ENCODE assay signal across 16 mouse cellular contexts in genomic region chr5:122520254-122521129, GRCm38 (mm10). TPM values are rescaled to one million over a fixed set of nuclear protein-coding genes. Genes with fewer than 3 reads are reported as not detected.
DNase-seq lines count a peak whose midpoint lies in the region; ATAC-seq and TF ChIP-seq lines count a peak whose summit lies in the region.
"Had no signal": no experiment of that assay in that cellular context is flagged by ENCODE, and none has a peak within 500 bp of the region (broad histone marks: within the 10 kb centered on the region; RNA-seq: fewer than 3 reads in every experiment).

No protein-coding gene starts in this region.

- 19% methylated on average over 23 of the region's 23 CpGs for WGBS in lung, embryonic 14.5 days
- WGBS in heart, embryonic 10.5 days: 24% methylated on average over 23 of the region's 23 CpGs
- WGBS in heart, embryonic 14.5 days: 13% methylated on average over 23 of the region's 23 CpGs

- H3K27me3 ChIP-seq in lung, embryonic 14.5 days (ENCODE audit: insufficient read depth, low read length): no peaks in the 10 kb centered on the region
- no peaks in the 10 kb centered on the region for H3K27me3 ChIP-seq in heart, embryonic 10.5 days (ENCODE audit: insufficient read depth, poor library complexity, severe bottlenecking)
- H3K27me3 ChIP-seq in heart, embryonic 14.5 days (ENCODE audit: control insufficient read depth, insufficient read depth, low read length): no peaks in the 10 kb centered on the region
- H3K27me3 ChIP-seq: midbrain, embryonic 12.5 days; neural tube, embryonic 12.5 days had no signal

- no peaks in the 10 kb centered on the region for H3K4me1 ChIP-seq in lung, embryonic 14.5 days (ENCODE audit: insufficient read depth)
- H3K4me1 ChIP-seq in heart, embryonic 10.5 days: peaks cover 73% of the 10 kb centered on the region
- H3K4me1 ChIP-seq in heart, embryonic 14.5 days (ENCODE audit: control insufficient read depth in 2 of 2, insufficient read depth in 2 of 2, low read length in 2 of 2): peaks cover 52 to 69% of the 10 kb centered on the region in 2 experiments

- H3K4me2 ChIP-seq in lung, embryonic 14.5 days: no peak overlapping the region
- peak overlapping the region; percentile 53 for H3K4me2 ChIP-seq in heart, embryonic 14.5 days (ENCODE audit: low read length)
- H3K4me2 ChIP-seq: midbrain, embryonic 12.5 days; neural tube, embryonic 12.5 days had no signal

- no peak for DNase-seq in lung, embryonic 14.5 days
- DNase-seq in lung, postnatal 14 days: no peak
- peak; percentile 91 for DNase-seq in heart, embryonic 10.5 days (ENCODE audit: low spot score)
- DNase-seq in heart, postnatal 4 days: peak; percentile 74
- no peak for DNase-seq in adrenal gland, adult 8-10 months
- DNase-seq in adrenal gland, adult 2 months: no peak
- DNase-seq: adrenal gland, postnatal 10 days; cerebellum, adult 9-11 months; gastrocnemius, postnatal 14 days; thymus, postnatal 36 days had no signal

- H3K9ac ChIP-seq in lung, embryonic 14.5 days: no peak overlapping the region
- H3K9ac ChIP-seq in heart, embryonic 14.5 days (ENCODE audit: low read length): peak overlapping the region; percentile 47
- H3K9ac ChIP-seq: liver, embryonic 14.5 days; midbrain, embryonic 12.5 days; neural tube, embryonic 12.5 days had no signal

- H3K4me3 ChIP-seq in lung, embryonic 14.5 days (ENCODE audit: low read depth, low read length): no peak overlapping the region
- H3K4me3 ChIP-seq in heart, embryonic 10.5 days: peak overlapping the region; percentile 31; the same call in 1 of the 2 replicates
- H3K4me3 ChIP-seq in heart, embryonic 14.5 days (ENCODE audit: control insufficient read depth in 1 of 2, insufficient read depth in 1 of 2, low read depth in 1 of 2, low read length in 2 of 2): no peak overlapping the region
- H3K4me3 ChIP-seq: limb, embryonic 10.5 days; midbrain, embryonic 12.5 days; neural tube, embryonic 12.5 days had no signal

- no peaks in the 10 kb centered on the region for H3K9me3 ChIP-seq in lung, embryonic 14.5 days (ENCODE audit: low read depth, low read length)
- H3K9me3 ChIP-seq in heart, embryonic 10.5 days: no peaks in the 10 kb centered on the region
- H3K9me3 ChIP-seq in heart, embryonic 14.5 days (ENCODE audit: control insufficient read depth, low read length): no peaks in the 10 kb centered on the region
- H3K9me3 ChIP-seq: limb, embryonic 10.5 days; midbrain, embryonic 12.5 days; neural tube, embryonic 12.5 days had no signal

- no peaks in the 10 kb centered on the region for H3K36me3 ChIP-seq in lung, embryonic 14.5 days (ENCODE audit: insufficient read depth)
- 0 out of 2 replicates have a peak, but pooled peaks cover 2% of the 10 kb centered on the region for H3K36me3 ChIP-seq in heart, embryonic 10.5 days
- H3K36me3 ChIP-seq in heart, embryonic 14.5 days (ENCODE audit: control insufficient read depth, insufficient read depth, low read length): no peaks in the 10 kb centered on the region
- H3K36me3 ChIP-seq: limb, embryonic 10.5 days; midbrain, embryonic 12.5 days; neural tube, embryonic 12.5 days had no signal

- H3K27ac ChIP-seq in lung, embryonic 14.5 days (ENCODE audit: low read depth): no peak overlapping the region
- H3K27ac ChIP-seq in heart, embryonic 10.5 days: peak overlapping the region; percentile 85
- H3K27ac ChIP-seq in heart, embryonic 14.5 days (replicated peaks in 1 of 2; ENCODE audit: control insufficient read depth in 1 of 2, insufficient read depth in 1 of 2, low read depth in 2 of 2, low read length in 2 of 2): peak overlapping the region; percentile 71 to 92
- H3K27ac ChIP-seq: limb, embryonic 10.5 days; liver, embryonic 14.5 days; midbrain, embryonic 12.5 days; neural tube, embryonic 12.5 days had no signal

- 0 out of 2 replicates have a peak, but pooled peaks have one; percentile 15 for TF ChIP-seq CTCF in lung, embryonic 14.5 days (IDR thresholded peaks at IDR 0.05; ENCODE audit: low read depth)

- ATAC-seq in lung, embryonic 14.5 days (ENCODE audit: insufficient read depth): no peak
- peak; percentile 84 for ATAC-seq in heart, embryonic 14.5 days (ENCODE audit: insufficient number of reproducible peaks, insufficient read depth, low FRiP score, low read depth)
- ATAC-seq: forebrain, embryonic 14.5 days had no signal

RNA-seq across cellular contexts. Expression of gene Atp2a2, which starts 18.5 kb away (rescaled TPM):
- 43.8 and 45.5 TPM in 2 replicates for polyA plus RNA-seq in lung, embryonic 14.5 days (2014; fragmentation: Nextera tagmentation; extraction: Ambion mirVana)
- 205 and 235 TPM in 2 replicates for polyA plus RNA-seq in heart, embryonic 10.5 days (2016; fragmentation: Nextera tagmentation; extraction: Ambion mirVana)
- polyA plus RNA-seq in heart, embryonic 14.5 days (2014; fragmentation: Nextera tagmentation; extraction: Ambion mirVana): 472 and 483 TPM in 2 replicates
- 1,000 to 10,000 TPM; 5,023 to 5,799 TPM for total RNA-seq in heart, postnatal 4 days (2021)
- total RNA-seq in adrenal gland, adult 8-10 months (2022): 100 to 1,000 TPM; 187 to 206 (median 196) TPM
- total RNA-seq in adrenal gland, adult 2 months (2021): 100 to 1,000 TPM; 159 to 186 TPM
- polyA plus RNA-seq in adrenal gland, adult 2 months (2012; rRNA removed): 50.5 and 66.8 TPM in 2 replicates

Comparison
In these comparisons a context has a peak if more than half of its experiments do, and no peak if none do; other contexts are left out.
1. DNase-seq: peak in heart, embryonic 10.5 days (single experiment) and heart, postnatal 4 days (single experiment); none in lung, embryonic 14.5 days (single experiment), lung, postnatal 14 days (single experiment), adrenal gland, adult 8-10 months (single experiment) and adrenal gland, adult 2 months (single experiment).